Mouse (Mus musculus): ENCODE data around the gene Trir. TPM values are rescaled to one million over a fixed set of nuclear protein-coding genes. Genes with fewer than 3 reads are reported as not detected.

The Trir gene
- polyA plus RNA-seq, 1 experiment from 2014 or later, result 163 TPM

DNA sequence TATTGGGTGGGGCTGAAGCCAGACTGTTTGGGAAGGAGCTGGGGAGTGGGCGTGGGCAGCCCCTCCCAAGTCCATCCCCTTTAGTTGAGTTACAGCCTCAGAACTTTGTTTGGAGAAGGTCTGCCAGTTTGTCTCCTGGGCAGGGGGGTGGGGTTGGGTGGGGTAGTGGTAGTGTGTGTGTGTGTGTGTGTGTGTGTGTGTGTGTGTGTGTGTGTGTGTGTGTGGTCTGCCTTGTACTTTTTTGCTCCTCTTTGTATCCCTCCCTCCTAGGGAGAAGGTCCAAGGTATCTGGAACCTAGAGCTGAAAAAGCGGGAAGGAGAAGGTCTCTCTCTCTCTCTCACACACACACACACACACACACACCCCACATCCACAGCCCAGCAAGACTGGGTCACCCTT is 12.2 kb upstream of the Trir start, which contains the start of gene Best2:
Gene Best2, minus strand, starts transcription at position 101 of the 400 bp plus-strand sequence.
- WGBS, result 57% methylated on average over 2 of the region's 2 CpGs
- Histone ChIP-seq H3K27me3 (ENCODE audit: control insufficient read depth, insufficient read depth, low read length) (peaks cover 18% of the 10 kb centered on the region), H3K9ac (ENCODE audit: low read depth, low read length) (no peak within 1 kb of the TSS), H3K27ac (ENCODE audit: low read depth, low read length) (no peak within 1 kb of the TSS), H3K4me2 (replicated peaks; ENCODE audit: low read depth, low read length) (peak within 1 kb of the TSS; percentile 40), H3K4me1 (ENCODE audit: control insufficient read depth, insufficient read depth, low read length) (no peaks in the 10 kb centered on the region), H3K9me3 (ENCODE audit: control insufficient read depth, low read length) (no peaks in the 10 kb centered on the region), H3K4me3 (ENCODE audit: low read length) (peak within 1 kb of the TSS; percentile 25), H3K36me3 (ENCODE audit: control insufficient read depth, insufficient read depth, low read length) (peaks cover 21% of the 10 kb centered on the region)
- ATAC-seq (ENCODE audit: low FRiP score, low TSS enrichment), result no peak

- H3K4me2 ChIP-seq (replicated peaks; ENCODE audit: low read depth, low read length), result no peak overlapping the region
- 71% methylated on average over 10 of the region's 10 CpGs for WGBS
- H3K36me3 ChIP-seq (ENCODE audit: control insufficient read depth, insufficient read depth, low read length), result peaks cover 38% of the 10 kb centered on the region
- no peaks in the 10 kb centered on the region for H3K4me1 ChIP-seq (ENCODE audit: control insufficient read depth, insufficient read depth, low read length)
- no peak overlapping the region for H3K27ac ChIP-seq (ENCODE audit: low read depth, low read length)
- ATAC-seq (ENCODE audit: low FRiP score, low TSS enrichment), result no peak
- no peak overlapping the region for H3K9ac ChIP-seq (ENCODE audit: low read depth, low read length)
- no peak overlapping the region for H3K4me3 ChIP-seq (ENCODE audit: low read length)
- no peaks in the 10 kb centered on the region for H3K9me3 ChIP-seq (ENCODE audit: control insufficient read depth, low read length)
- H3K27me3 ChIP-seq (ENCODE audit: control insufficient read depth, insufficient read depth, low read length), result peaks cover 7% of the 10 kb centered on the region
Measured at GRCm38 (mm10) chr8:85016724-85017123, 9.9 kb upstream of the Trir start.

GRCm38 (mm10) chr8:85017209-85017608 is 9.4 kb upstream of the Trir start:
- Histone ChIP-seq H3K4me3 (ENCODE audit: low read length) (no peak overlapping the region), H3K36me3 (ENCODE audit: control insufficient read depth, insufficient read depth, low read length) (peaks cover 41% of the 10 kb centered on the region), H3K9ac (ENCODE audit: low read depth, low read length) (no peak overlapping the region), H3K4me1 (ENCODE audit: control insufficient read depth, insufficient read depth, low read length) (no peaks in the 10 kb centered on the region), H3K27ac (ENCODE audit: low read depth, low read length) (no peak overlapping the region), H3K4me2 (replicated peaks; ENCODE audit: low read depth, low read length) (no peak overlapping the region), H3K27me3 (ENCODE audit: control insufficient read depth, insufficient read depth, low read length) (peaks cover 6% of the 10 kb centered on the region; the same call in 1 of the 2 replicates), H3K9me3 (ENCODE audit: control insufficient read depth, low read length) (no peaks in the 10 kb centered on the region)
- WGBS, result 64% methylated on average over 5 of the region's 5 CpGs
- ATAC-seq (ENCODE audit: low FRiP score, low TSS enrichment), result no peak

GRCm38 (mm10) chr8:85021514-85022055 is 5.0 kb upstream of the Trir start:
- no peak overlapping the region for H3K27ac ChIP-seq (ENCODE audit: low read depth, low read length)
- peaks cover 59% of the 10 kb centered on the region for H3K36me3 ChIP-seq (ENCODE audit: control insufficient read depth, insufficient read depth, low read length)
- H3K9me3 ChIP-seq (ENCODE audit: control insufficient read depth, low read length), result no peaks in the 10 kb centered on the region
- H3K9ac ChIP-seq (ENCODE audit: low read depth, low read length), result no peak overlapping the region
- WGBS, result 96% methylated on average over 3 of the region's 3 CpGs
- no peaks in the 10 kb centered on the region for H3K27me3 ChIP-seq (ENCODE audit: control insufficient read depth, insufficient read depth, low read length)
- H3K4me3 ChIP-seq (ENCODE audit: low read length), result no peak overlapping the region
- H3K4me1 ChIP-seq (ENCODE audit: control insufficient read depth, insufficient read depth, low read length), result peaks cover 8% of the 10 kb centered on the region
- no peak for ATAC-seq (ENCODE audit: low FRiP score, low TSS enrichment)
- H3K4me2 ChIP-seq (replicated peaks; ENCODE audit: low read depth, low read length), result no peak overlapping the region

GRCm38 (mm10) chr8:85023846-85024245 is 2.8 kb upstream of the Trir start:
- Histone ChIP-seq H3K4me2 (replicated peaks; ENCODE audit: low read depth, low read length) (peak overlapping the region; percentile 94; the same call in 1 of the 2 replicates), H3K36me3 (ENCODE audit: control insufficient read depth, insufficient read depth, low read length) (peaks cover 43% of the 10 kb centered on the region), H3K9ac (ENCODE audit: low read depth, low read length) (no peak overlapping the region), H3K4me1 (ENCODE audit: control insufficient read depth, insufficient read depth, low read length) (peaks cover 19% of the 10 kb centered on the region), H3K9me3 (ENCODE audit: control insufficient read depth, low read length) (no peaks in the 10 kb centered on the region), H3K4me3 (ENCODE audit: low read length) (peak overlapping the region; percentile 96; the same call in 1 of the 2 replicates), H3K27ac (ENCODE audit: low read depth, low read length) (no peak overlapping the region), H3K27me3 (ENCODE audit: control insufficient read depth, insufficient read depth, low read length) (no peaks in the 10 kb centered on the region)
- no peak for ATAC-seq (ENCODE audit: low FRiP score, low TSS enrichment)
- WGBS, result 97% methylated on average over 3 of the region's 3 CpGs

GRCm38 (mm10) chr8:85025098-85025932 is 1.3 kb upstream of the Trir start, which contains the start of gene Asna1:
TSS of gene Asna1 (minus strand) at chr8:85025281.
- Histone ChIP-seq H3K27ac (ENCODE audit: low read depth, low read length) (peak within 1 kb of the TSS; percentile 95), H3K4me2 (replicated peaks; ENCODE audit: low read depth, low read length) (peak within 1 kb of the TSS; percentile 94), H3K9me3 (ENCODE audit: control insufficient read depth, low read length) (no peaks in the 10 kb centered on the region), H3K9ac (ENCODE audit: low read depth, low read length) (peak within 1 kb of the TSS; percentile 78), H3K4me3 (ENCODE audit: low read length) (peak within 1 kb of the TSS; percentile 96), H3K4me1 (ENCODE audit: control insufficient read depth, insufficient read depth, low read length) (peaks cover 24% of the 10 kb centered on the region), H3K27me3 (ENCODE audit: control insufficient read depth, insufficient read depth, low read length) (no peaks in the 10 kb centered on the region), H3K36me3 (ENCODE audit: control insufficient read depth, insufficient read depth, low read length) (peaks cover 42% of the 10 kb centered on the region)
- peak; percentile 87 for ATAC-seq (ENCODE audit: low FRiP score, low TSS enrichment)
- WGBS, result 7% methylated on average over 30 of the region's 30 CpGs

DNA sequence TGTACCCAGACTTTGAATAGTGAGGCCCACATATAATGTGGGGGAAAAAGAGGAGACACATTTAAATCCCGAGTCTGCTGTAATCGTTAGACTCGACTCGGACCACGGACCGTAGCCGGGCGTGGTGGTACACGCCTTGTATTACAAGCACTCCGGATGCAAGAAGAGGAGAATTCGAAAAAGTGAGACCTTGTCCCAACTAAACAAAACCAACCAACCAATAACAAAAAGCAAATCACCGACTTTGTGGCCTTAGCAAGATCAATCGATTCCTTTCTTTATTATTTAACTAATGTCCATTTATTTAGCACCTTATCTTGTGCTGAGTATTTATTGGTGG is 863 bp downstream of the Trir start:
- Histone ChIP-seq H3K36me3 (ENCODE audit: control insufficient read depth, insufficient read depth, low read length) (peaks cover 47% of the 10 kb centered on the region), H3K4me3 (ENCODE audit: low read length) (peak overlapping the region; percentile 100), H3K9ac (ENCODE audit: low read depth, low read length) (peak overlapping the region; percentile 100), H3K27me3 (ENCODE audit: control insufficient read depth, insufficient read depth, low read length) (no peaks in the 10 kb centered on the region), H3K4me2 (replicated peaks; ENCODE audit: low read depth, low read length) (peak overlapping the region; percentile 94), H3K9me3 (ENCODE audit: control insufficient read depth, low read length) (no peaks in the 10 kb centered on the region), H3K4me1 (ENCODE audit: control insufficient read depth, insufficient read depth, low read length) (peaks cover 24% of the 10 kb centered on the region), H3K27ac (ENCODE audit: low read depth, low read length) (peak overlapping the region; percentile 95)
- under 1% methylated on average over 13 of the region's 13 CpGs for WGBS
- no peak for ATAC-seq (ENCODE audit: low FRiP score, low TSS enrichment)

GRCm38 (mm10) chr8:85027922-85028321 is 1.3 kb downstream of the Trir start:
- Histone ChIP-seq H3K9me3 (ENCODE audit: control insufficient read depth, low read length) (no peaks in the 10 kb centered on the region), H3K9ac (ENCODE audit: low read depth, low read length) (peak overlapping the region; percentile 100), H3K27me3 (ENCODE audit: control insufficient read depth, insufficient read depth, low read length) (no peaks in the 10 kb centered on the region), H3K4me3 (ENCODE audit: low read length) (peak overlapping the region; percentile 100), H3K36me3 (ENCODE audit: control insufficient read depth, insufficient read depth, low read length) (peaks cover 48% of the 10 kb centered on the region), H3K4me2 (replicated peaks; ENCODE audit: low read depth, low read length) (peak overlapping the region; percentile 94), H3K4me1 (ENCODE audit: control insufficient read depth, insufficient read depth, low read length) (peaks cover 24% of the 10 kb centered on the region), H3K27ac (ENCODE audit: low read depth, low read length) (no peak overlapping the region)
- 24% methylated on average over 2 of the region's 2 CpGs for WGBS
- ATAC-seq (ENCODE audit: low FRiP score, low TSS enrichment), result no peak

GRCm38 (mm10) chr8:85029271-85029670 is 2.6 kb downstream of the Trir start:
- no peak for ATAC-seq (ENCODE audit: low FRiP score, low TSS enrichment)
- WGBS, result 92% methylated on average over 14 of the region's 14 CpGs
- peak overlapping the region; percentile 94; the same call in 1 of the 2 replicates for H3K4me2 ChIP-seq (replicated peaks; ENCODE audit: low read depth, low read length)

More at GRCm38 (mm10) chr8:85029271-85029670, 2.6 kb downstream of the Trir start:
- Histone ChIP-seq H3K4me1 (ENCODE audit: control insufficient read depth, insufficient read depth, low read length) (peaks cover 20% of the 10 kb centered on the region), H3K27me3 (ENCODE audit: control insufficient read depth, insufficient read depth, low read length) (no peaks in the 10 kb centered on the region), H3K27ac (ENCODE audit: low read depth, low read length) (no peak overlapping the region), H3K9ac (ENCODE audit: low read depth, low read length) (0 out of 2 replicates have a peak overlapping the region, but pooled peaks have one; percentile 12), H3K36me3 (ENCODE audit: control insufficient read depth, insufficient read depth, low read length) (peaks cover 42% of the 10 kb centered on the region), H3K9me3 (ENCODE audit: control insufficient read depth, low read length) (no peaks in the 10 kb centered on the region), H3K4me3 (ENCODE audit: low read length) (peak overlapping the region; percentile 100)
